Mouse (Mus musculus) embryonic fibroblast, embryonic 13.5 days (primary cell): ENCODE results near the gene Ggcx.

ENCODE experiments used
- CTCF ChIP-seq: IDR thresholded peaks from 2 replicates; pipeline ENCODE4 v1.5.1; 2011; ENCODE audit warnings: mild to moderate bottlenecking, control low read depth, low read length, moderate library complexity, borderline replicate concordance; ENCODE audit not compliant: insufficient read depth
- POLR2A ChIP-seq: IDR thresholded peaks from 2 replicates; pipeline ENCODE4 v1.6.1; 2011; ENCODE audit warnings: low read depth, mild to moderate bottlenecking, control low read depth, low read length, moderate library complexity

- TF ChIP-seq CTCF (no peak), POLR2A (no peak)
Measured at GRCm38 (mm10) chr6:72410518-72410917, 3.6 kb upstream of the Ggcx start.
